Mouse (Mus musculus) Muller cell, postnatal 12 days (primary cell): ENCODE measurements around the gene Phldb2.

Experiments used
- DNase-seq: peaks from one replicate; pipeline ENCODE4 v3.0.0-alpha.2; 2015; ENCODE audit errors: inconsistent ontology term

Gene Phldb2

DNA sequence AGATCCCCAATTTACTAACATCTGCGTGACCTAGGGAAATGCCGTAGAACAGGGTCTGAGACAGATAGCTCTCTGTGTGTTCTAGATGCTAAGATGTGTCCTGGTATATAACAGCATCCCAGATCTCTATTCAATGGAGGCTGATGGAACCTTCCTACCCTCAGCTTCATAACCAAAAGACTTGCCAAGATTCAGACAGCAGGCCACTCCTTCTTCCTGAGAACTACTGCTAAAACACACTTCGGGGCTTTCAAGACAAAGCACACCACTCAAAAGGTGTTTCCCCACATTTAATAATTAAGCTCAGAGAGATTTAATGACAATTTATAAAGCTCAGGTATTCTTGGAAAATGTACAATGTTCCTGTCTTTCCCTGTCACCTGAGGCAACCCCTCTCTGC lies 111.6 kb downstream of the Phldb2 start:
- no peak for DNase-seq

DNA sequence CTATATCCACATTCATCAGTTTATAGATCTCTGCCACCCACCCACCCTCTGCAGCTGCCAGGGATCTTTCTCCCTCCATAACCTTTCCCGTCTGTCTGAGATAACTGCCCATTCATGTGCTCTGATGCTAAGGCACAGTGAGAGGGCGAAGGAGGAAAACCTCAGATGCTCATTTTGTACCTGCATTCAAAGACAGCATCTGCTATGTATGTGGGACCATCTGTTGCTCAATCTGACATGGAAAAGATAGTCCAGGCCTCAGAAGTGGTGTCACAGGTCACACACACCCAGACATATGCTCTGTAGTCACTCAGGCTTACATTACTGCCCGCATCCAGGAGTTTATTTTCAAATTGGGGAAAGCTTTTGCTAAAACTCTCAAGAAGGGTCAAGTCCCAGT lies 112.4 kb downstream of the Phldb2 start:
- DNase-seq, result no peak

GRCm38 (mm10) chr16:45837541-45838342 lies 115.7 kb downstream of the Phldb2 start:
- peak; percentile 81 for DNase-seq

DNA sequence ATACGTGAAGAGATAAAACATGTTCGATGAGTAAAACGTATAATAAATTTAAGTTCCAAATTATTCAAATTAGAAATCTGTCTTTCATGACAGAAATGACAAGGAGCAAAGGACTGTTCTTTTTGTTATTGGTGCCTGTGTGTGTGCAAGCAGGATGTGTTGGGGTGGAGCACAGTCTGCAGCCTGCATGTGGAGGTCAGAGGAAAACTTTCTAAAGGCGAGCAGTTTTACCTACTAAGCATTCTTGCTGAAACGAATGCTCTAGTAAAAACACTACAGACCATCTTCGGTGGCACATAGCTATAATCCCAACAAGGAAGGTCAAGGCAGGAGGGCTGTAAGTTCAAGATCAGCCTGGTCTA lies 120.7 kb downstream of the Phldb2 start:
- DNase-seq, result no peak

DNA sequence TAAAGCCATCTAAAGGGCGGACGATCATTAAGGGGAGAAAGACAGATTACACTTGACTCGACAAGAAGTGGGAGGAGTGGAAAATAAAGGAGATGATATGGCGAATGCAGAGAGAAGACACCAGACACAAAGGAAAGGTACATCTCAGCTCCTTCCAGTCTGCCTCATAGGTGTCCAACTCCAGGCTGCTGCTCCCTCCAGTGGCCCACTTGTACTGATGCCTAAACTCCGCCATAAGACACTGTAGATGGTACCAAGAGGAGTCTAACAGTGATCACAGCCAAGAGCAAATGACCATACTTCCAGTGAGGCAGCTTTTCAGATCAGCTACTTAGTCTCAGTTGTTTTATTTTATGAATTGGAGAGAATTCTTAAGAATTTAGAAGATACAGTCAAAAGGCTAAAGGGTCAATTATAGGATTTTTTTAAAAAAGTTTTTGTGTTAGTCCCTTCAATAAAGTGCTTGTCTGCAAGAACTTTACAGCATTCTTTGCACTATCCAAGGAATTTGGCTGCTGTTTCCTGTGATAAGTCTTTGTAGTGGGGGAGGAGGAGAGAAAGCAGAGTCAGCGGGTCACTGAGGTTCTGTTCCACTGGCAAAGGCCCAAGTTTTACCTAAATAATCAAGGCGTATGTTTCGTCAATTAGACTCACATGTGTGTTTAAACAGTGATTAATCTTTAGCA lies 121.2 kb downstream of the Phldb2 start:
- DNase-seq, result no peak

DNA sequence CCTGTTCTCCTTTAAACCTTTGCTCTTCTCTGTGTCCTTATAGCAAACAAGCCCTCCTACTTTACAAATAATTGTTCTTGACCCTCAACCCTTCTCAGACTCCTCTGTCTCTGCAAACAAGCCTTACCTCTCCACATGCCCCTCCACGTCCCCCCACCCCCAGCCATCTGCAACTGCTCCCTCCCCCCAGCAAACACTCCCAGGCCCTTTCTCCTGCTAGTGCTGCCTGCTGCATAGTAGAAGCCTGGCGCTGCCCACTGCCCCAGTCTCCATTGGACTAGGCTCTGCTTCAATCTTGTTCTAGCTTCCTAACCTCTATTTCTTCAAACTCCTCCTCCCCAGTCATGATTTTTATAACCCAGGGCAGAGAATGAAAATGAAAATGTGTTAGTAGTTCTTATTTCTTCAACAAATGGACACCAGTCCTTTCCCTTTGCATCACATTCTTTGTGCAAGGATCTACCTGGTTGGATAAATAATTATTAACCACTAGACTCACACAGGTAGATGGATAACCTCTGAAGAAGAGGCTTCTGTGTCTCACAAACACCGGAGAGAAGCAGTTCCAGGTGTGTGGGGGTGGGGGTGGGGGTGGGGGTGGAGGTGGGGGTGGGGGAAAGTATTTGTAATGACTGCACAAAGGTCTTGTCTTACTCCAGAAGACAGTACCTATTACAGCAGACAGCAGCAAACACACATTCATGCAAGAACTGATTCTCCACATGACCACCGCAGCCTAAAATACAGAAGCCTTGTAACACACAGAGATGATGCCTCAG lies 122.1 kb downstream of the Phldb2 start:
- DNase-seq, result no peak

DNA sequence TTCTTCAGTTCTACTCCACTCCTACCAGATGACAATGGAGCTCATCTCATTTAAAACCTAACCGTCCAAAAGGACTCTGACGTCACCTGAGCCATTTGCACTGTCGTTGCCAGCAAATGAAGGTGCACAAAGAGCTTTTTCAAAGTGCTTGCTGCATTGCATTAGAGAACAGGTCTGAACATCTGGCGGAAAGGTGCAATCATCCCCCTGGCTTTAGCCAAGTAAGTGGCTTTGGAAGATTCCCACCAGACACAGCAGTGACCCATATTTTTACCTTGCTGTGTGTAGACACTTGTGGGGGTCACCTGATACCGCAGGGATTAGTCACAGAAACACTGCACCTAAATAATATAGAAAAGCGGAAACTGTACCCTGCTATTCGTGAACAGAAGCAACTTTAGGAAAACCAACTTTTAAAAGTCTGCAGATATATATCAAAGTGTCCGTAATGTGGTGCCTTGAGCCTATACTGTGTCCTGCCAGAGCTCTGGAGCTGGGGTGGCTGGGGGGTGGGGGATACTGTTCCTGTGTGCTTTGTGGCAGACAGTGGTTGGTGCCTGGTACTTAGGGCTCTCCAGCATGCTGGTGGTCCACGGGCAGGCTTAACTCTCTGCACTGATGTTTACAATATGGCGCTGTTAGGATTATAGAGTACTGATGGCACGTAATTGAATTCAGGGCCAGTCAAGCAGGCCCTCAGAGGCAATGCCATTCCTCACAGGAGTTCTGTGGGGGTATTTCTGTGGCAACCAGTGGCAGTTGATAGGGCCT lies 123.1 kb downstream of the Phldb2 start:
- DNase-seq, result no peak

DNA sequence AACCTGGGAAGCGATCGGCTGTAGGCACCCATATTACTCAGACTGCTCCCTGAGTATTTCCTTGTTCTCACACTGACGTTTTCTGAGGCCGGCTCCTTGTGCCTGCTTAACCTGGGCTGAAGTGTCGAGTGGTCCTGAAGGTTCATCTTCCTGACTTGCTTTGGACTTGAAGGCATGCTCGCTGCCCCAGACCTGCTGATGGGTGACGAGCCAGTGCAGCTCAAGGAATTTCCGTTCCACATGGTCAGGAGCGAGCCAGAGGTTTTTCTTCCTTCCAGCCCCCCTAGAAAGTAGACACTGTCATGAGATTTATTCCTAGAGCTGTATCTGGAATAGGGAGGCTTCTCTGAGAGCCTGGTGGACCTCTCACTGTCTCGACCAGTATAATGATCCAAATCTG lies 128.1 kb downstream of the Phldb2 start:
- no peak for DNase-seq

DNA sequence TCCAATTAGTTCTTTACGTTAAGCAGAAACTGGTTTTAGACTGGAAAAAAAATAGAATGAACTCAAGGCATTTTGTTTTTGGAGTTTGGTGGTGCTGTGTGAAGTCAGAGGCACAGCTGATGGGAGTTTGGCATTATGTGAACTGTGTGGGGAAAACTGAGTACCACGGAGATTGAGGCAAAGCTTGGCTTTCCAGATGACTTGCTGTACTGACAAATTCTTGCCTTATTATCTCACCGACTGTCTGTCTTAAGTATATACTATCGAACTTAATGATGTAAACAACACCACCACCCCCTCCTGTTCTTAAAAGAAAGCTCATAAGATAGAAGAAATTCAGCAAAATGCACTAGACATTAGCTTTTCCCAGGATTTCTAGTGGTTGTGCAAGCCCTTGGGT lies 129.4 kb downstream of the Phldb2 start:
- DNase-seq, result no peak

GRCm38 (mm10) chr16:45819911-45820310 lies 133.5 kb downstream of the Phldb2 start:
- DNase-seq, result no peak

DNA sequence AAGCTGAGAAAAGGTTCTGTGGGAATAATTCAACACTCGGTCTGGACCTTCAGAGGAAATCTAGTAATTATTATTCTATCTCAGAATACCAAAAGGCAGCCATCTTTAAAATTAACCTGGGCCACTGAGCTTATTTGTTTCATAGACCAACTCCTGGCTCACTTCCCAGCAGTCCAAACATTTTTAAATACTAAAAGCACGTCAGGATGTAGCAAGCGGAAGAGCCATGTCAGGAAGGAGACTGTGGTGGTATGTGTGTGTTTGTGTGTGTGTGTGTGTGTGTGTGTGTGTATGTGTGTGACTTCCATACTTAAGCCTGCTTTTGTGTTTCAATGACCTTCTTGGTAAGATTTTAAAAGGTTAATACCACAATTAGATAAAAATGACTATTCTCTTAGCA lies 135.6 kb downstream of the Phldb2 start:
- DNase-seq, result no peak

- DNase-seq, result no peak
These were observed 136.7 kb downstream of the Phldb2 start for GRCm38 (mm10) chr16:45816670-45817069.

DNA sequence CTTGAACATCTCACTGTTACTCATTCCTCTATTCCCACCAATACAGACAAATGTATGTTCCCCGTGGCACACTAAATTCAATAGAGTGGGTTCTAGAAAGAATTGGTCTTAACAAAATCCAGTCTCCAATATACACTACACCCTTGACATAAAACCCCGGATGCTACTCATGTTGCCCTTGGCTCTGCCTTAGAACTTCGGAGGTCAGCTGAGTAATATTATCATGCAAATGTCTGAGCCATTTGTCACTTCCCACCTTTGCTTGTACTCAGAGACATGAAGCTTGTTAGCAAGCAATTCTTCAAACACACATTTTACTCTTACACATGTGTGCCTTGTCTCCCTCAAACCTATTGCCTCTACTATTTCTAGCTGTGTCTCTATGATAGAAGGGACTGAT lies 138.8 kb downstream of the Phldb2 start:
- DNase-seq, result no peak

DNA sequence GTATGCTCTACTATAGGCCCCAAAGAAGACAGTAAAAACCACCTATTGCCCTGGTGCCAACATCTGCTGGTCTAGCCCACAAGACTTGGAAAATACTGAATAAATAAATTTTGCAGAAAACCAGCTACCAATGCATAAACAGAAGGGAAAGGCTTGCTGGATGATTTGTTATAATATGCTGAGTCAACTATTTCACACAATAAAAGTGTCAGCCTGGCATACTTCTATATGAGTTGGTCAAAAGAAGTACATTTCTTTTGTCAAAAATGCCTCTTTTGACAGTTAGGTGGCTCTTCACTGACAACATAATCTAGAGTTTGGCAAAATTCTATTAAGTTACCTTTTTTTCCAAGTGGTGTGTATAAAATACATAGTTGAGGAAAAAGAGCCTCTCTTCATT lies 141.6 kb downstream of the Phldb2 start:
- DNase-seq, result no peak

DNA sequence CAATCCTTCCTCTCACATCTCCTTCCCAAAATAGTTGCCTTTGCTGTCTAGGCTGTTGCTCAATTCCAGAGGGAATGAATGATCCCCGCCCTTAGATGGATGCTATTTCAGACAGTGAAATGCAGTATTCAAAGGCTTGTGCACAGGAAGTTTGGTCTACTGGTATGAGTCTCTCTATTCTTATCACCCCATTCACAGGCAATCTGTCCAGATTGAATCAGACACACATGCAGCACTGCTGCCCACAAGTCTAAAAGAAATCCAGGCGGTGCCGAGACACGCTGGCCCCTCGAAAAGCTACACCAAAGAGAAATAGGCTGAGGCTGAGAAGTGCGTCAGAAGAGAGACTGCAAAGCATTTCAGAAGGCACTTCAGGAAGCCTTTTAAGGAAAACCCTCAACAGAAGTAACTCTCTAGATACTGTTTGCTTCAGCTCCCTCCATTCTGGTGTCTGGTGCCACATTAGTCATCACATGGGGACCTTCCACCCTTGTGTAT lies 142.5 kb downstream of the Phldb2 start:
- peak; percentile 16 for DNase-seq

GRCm38 (mm10) chr16:45810155-45810554 lies 143.2 kb downstream of the Phldb2 start:
- no peak for DNase-seq

GRCm38 (mm10) chr16:45804708-45805107 lies 148.7 kb downstream of the Phldb2 start:
- no peak for DNase-seq

DNA sequence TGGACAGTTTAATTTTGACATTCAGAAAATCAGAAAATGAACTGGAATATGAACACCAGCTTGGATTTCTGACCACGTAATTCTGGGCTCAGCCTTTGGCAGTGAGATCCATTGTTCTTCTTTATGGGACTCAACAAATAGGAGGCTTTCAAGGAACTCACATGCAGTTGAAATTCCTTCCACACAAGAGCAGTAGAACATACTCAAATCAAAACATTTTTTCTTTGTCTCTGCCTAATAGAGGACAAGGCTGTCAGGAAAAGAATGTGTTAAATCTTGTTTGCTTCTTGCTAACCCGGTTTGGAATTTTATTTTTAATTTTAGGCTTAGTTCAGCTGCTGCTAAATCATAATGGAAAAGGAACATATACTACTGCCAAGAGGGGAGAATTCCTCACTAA lies 153.0 kb downstream of the Phldb2 start:
- DNase-seq, result peak; percentile 64

DNA sequence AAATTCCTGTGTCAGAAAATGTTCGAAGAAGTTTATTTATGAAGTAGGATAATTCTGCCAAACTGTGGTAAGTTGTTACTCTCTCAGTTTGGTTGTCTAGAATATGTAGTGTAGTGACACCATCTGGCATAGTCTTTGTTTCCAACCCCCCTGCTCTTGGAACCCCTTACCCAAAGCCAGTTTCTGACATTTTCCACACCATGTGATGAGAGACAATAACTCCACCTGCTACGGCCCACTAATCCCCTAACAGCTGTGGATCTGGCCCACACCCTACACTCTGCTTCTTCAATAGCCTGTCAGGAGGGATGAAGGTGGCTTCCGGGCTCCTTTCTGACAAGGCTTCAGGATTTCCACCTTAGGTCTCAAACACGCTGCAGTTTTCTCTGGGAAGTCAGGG lies 154.2 kb downstream of the Phldb2 start:
- DNase-seq, result peak; percentile 6

DNA sequence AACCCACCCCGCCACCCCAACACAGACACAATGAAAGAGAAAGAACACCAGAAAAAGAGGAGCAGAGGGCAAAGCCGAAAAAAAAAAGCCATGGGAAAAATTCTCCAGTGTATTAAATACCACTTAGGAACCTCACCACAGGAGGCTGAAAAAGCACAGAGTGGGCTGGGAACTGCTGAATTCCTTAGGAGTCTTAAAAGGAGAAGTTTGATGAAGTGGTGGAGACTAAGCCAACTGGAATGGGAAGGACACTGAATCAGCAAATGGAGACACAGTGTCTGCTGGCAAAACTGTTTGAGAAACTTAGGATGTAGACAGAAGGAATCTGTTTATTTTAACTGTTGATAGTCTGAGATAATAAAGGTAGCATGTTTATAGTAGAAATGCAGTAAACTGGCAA lies 154.8 kb downstream of the Phldb2 start:
- peak; percentile 52 for DNase-seq

DNA sequence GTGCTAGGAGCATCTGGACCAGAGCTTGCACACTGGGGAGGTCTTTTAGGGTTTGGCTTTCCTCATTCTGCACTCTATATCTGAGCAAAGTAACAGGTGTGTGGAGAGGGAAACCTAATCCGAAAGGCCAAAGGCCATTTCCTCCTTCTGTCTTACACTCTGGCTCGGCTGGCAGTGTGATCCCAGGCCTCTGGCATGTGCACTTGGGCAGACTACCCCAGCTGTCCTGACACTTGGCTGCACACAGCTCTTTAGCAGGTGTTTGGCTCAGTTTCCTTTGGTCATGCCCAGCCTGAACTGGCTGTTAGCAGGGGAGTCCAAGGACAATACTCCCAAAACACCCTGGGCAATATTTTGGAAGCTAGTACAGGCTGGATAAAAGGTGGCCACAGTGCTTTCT lies 156.6 kb downstream of the Phldb2 start:
- DNase-seq, result no peak

DNA sequence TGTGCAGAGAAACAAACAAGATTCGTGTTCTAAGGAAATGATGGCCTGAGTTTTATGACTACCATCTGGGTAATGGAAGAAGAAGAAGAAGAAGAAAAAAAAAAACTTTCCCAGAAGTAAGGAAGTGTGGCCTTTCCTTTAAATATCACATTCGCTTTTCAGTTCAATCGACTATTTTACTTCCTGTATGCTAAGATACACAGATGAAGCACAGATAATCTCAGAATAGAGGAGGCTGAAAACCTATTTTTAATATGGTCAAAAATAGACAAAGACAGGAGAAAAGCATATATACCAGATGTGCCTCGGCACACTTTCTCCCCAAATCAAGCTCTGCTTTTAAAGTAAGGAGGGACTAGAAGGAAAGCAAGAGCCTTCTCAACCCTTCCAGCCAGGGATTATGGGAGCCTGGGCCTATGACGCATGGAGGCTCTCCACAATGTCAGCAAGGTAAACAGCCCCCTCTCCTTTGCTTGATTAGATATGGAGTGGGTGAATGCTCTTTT lies 158.2 kb downstream of the Phldb2 start:
- DNase-seq, result no peak
